Mouse (Mus musculus): ENCODE data around the gene Lcmt1. TPM values are rescaled to one million over a fixed set of nuclear protein-coding genes. Genes with fewer than 3 reads are reported as not detected.

Gene Lcmt1
- polyA plus RNA-seq, 1 experiment, result 81.3 TPM

GRCm38 (mm10) chr7:123449676-123450075 is 80.1 kb downstream of the Lcmt1 start:
- 58% methylated on average over 10 of the region's 10 CpGs for WGBS
- no peak overlapping the region for H3K4me3 ChIP-seq (replicated peaks; ENCODE audit: insufficient read depth, low read depth, low read length)
- no peak for DNase-seq
- H3K4me1 ChIP-seq (ENCODE audit: control insufficient read depth, insufficient read depth, low read length), result no peaks in the 10 kb centered on the region
- no peaks in the 10 kb centered on the region for H3K27me3 ChIP-seq (ENCODE audit: control insufficient read depth, insufficient read depth, low read length)
- H3K27ac ChIP-seq (ENCODE audit: insufficient read depth, low read length), result no peak overlapping the region
- TF ChIP-seq POLR2A (IDR thresholded peaks at IDR 0.05; ENCODE audit: borderline replicate concordance, insufficient read depth, low read length) (no peak), CTCF (IDR thresholded peaks at IDR 0.05; ENCODE audit: borderline replicate concordance, insufficient read depth, low read depth, low read length) (no peak)

GRCm38 (mm10) chr7:123450515-123450914 is 80.9 kb downstream of the Lcmt1 start:
- WGBS, result 92% methylated on average over 2 of the region's 2 CpGs
- Histone ChIP-seq H3K27ac (ENCODE audit: insufficient read depth, low read length) (no peak overlapping the region), H3K4me1 (ENCODE audit: control insufficient read depth, insufficient read depth, low read length) (no peaks in the 10 kb centered on the region), H3K27me3 (ENCODE audit: control insufficient read depth, insufficient read depth, low read length) (no peaks in the 10 kb centered on the region), H3K4me3 (replicated peaks; ENCODE audit: insufficient read depth, low read depth, low read length) (no peak overlapping the region)
- DNase-seq, result no peak
- TF ChIP-seq CTCF (IDR thresholded peaks at IDR 0.05; ENCODE audit: borderline replicate concordance, insufficient read depth, low read depth, low read length) (no peak), POLR2A (IDR thresholded peaks at IDR 0.05; ENCODE audit: borderline replicate concordance, insufficient read depth, low read length) (no peak)

DNA sequence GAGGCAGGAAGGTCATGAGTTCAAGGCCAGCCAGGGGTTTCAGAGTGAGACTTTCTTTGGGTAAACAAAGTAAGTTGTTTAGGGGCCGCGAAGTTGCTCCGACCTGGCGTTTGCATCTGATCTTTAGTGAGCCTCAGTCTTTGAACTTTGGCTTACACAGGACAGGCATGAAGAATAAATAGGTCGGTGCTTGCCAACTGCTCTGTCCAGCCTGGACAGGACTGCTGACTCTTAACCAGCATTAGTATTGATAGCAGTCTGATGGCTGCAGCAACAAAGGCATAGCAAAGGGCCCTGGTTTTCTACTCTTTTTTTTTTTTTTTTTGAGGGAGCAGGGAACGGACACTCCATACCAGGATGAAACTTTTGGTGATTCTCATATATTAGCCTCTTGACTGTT is 83.0 kb downstream of the Lcmt1 start:
- no peak for TF ChIP-seq POLR2A (IDR thresholded peaks at IDR 0.05; ENCODE audit: borderline replicate concordance, insufficient read depth, low read length)
- TF ChIP-seq CTCF (IDR thresholded peaks at IDR 0.05; ENCODE audit: borderline replicate concordance, insufficient read depth, low read depth, low read length), result no peak
- Histone ChIP-seq H3K27me3 (ENCODE audit: control insufficient read depth, insufficient read depth, low read length) (no peaks in the 10 kb centered on the region), H3K4me1 (ENCODE audit: control insufficient read depth, insufficient read depth, low read length) (no peaks in the 10 kb centered on the region), H3K4me3 (replicated peaks; ENCODE audit: insufficient read depth, low read depth, low read length) (no peak overlapping the region), H3K27ac (ENCODE audit: insufficient read depth, low read length) (no peak overlapping the region)
- no peak for DNase-seq
- 80% methylated on average over 6 of the region's 6 CpGs for WGBS

- WGBS, result 89% methylated on average over 8 of the region's 8 CpGs
- TF ChIP-seq CTCF (IDR thresholded peaks at IDR 0.05; ENCODE audit: borderline replicate concordance, insufficient read depth, low read depth, low read length) (no peak), POLR2A (IDR thresholded peaks at IDR 0.05; ENCODE audit: borderline replicate concordance, insufficient read depth, low read length) (no peak)
- H3K27ac ChIP-seq (ENCODE audit: insufficient read depth, low read length), result no peak overlapping the region
- DNase-seq, result no peak
- H3K4me1 ChIP-seq (ENCODE audit: control insufficient read depth, insufficient read depth, low read length), result no peaks in the 10 kb centered on the region
- no peaks in the 10 kb centered on the region for H3K27me3 ChIP-seq (ENCODE audit: control insufficient read depth, insufficient read depth, low read length)
- no peak overlapping the region for H3K4me3 ChIP-seq (replicated peaks; ENCODE audit: insufficient read depth, low read depth, low read length)
Observed at GRCm38 (mm10) chr7:123453066-123453465, 83.5 kb downstream of the Lcmt1 start.

DNA sequence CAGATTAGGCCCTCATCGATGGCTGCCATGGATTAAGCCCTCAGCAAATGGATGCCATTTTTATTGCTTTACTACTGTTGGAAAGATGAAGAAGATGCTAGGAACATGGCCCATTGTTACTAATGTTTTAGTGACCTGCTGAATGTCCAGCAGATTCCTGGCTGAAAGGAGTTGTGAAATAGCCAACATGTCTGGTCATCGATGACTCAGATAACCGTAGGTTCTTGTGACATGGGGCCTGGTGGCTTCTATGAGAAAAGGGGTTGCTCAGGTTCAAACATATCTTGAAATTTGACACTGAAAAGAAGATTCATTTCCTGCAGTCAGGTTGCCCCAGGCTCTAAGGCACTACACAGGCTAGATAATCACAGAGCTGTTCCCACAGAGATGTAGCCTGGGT is 85.5 kb downstream of the Lcmt1 start:
- Histone ChIP-seq H3K4me3 (replicated peaks; ENCODE audit: insufficient read depth, low read depth, low read length) (no peak overlapping the region), H3K27me3 (ENCODE audit: control insufficient read depth, insufficient read depth, low read length) (no peaks in the 10 kb centered on the region), H3K4me1 (ENCODE audit: control insufficient read depth, insufficient read depth, low read length) (no peaks in the 10 kb centered on the region), H3K27ac (ENCODE audit: insufficient read depth, low read length) (no peak overlapping the region)
- TF ChIP-seq POLR2A (IDR thresholded peaks at IDR 0.05; ENCODE audit: borderline replicate concordance, insufficient read depth, low read length), result no peak
- TF ChIP-seq CTCF (IDR thresholded peaks at IDR 0.05; ENCODE audit: borderline replicate concordance, insufficient read depth, low read depth, low read length), result no peak
- 94% methylated on average over 3 of the region's 3 CpGs for WGBS
- no peak for DNase-seq

- Histone ChIP-seq H3K4me1 (ENCODE audit: control insufficient read depth, insufficient read depth, low read length) (peaks cover 6% of the 10 kb centered on the region), H3K27me3 (ENCODE audit: control insufficient read depth, insufficient read depth, low read length) (no peaks in the 10 kb centered on the region), H3K4me3 (replicated peaks; ENCODE audit: insufficient read depth, low read depth, low read length) (no peak overlapping the region), H3K27ac (ENCODE audit: insufficient read depth, low read length) (no peak overlapping the region)
- TF ChIP-seq POLR2A (IDR thresholded peaks at IDR 0.05; ENCODE audit: borderline replicate concordance, insufficient read depth, low read length), result no peak
- no peak for TF ChIP-seq CTCF (IDR thresholded peaks at IDR 0.05; ENCODE audit: borderline replicate concordance, insufficient read depth, low read depth, low read length)
- WGBS, result 94% methylated on average over 4 of the region's 4 CpGs
- no peak for DNase-seq
Observed at GRCm38 (mm10) chr7:123458309-123458708, 88.7 kb downstream of the Lcmt1 start.

DNA sequence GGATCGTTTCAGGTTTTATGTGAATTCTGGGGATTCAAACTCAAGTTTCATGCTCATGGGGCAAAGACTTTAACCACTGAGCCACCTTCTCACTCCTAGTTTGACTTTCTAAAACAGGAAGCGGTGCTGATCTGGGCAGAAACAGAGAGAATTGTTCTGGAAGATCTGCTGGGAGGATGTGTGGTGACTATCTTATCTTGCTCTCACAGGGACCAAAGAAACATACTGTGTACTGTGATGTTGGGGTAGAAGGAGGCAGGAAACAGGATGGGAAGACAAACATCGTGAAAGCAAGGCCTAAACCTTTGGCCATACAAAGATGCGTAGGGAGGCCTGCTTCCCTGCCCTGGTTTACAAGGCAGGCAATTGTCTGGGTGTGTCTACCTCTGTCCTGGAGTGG is 89.7 kb downstream of the Lcmt1 start:
- Histone ChIP-seq H3K4me1 (ENCODE audit: control insufficient read depth, insufficient read depth, low read length) (peaks cover 6% of the 10 kb centered on the region), H3K27ac (ENCODE audit: insufficient read depth, low read length) (no peak overlapping the region), H3K27me3 (ENCODE audit: control insufficient read depth, insufficient read depth, low read length) (no peaks in the 10 kb centered on the region), H3K4me3 (replicated peaks; ENCODE audit: insufficient read depth, low read depth, low read length) (no peak overlapping the region)
- no peak for DNase-seq
- 93% methylated on average over 4 of the region's 4 CpGs for WGBS
- TF ChIP-seq POLR2A (IDR thresholded peaks at IDR 0.05; ENCODE audit: borderline replicate concordance, insufficient read depth, low read length) (no peak), CTCF (IDR thresholded peaks at IDR 0.05; ENCODE audit: borderline replicate concordance, insufficient read depth, low read depth, low read length) (no peak)

DNA sequence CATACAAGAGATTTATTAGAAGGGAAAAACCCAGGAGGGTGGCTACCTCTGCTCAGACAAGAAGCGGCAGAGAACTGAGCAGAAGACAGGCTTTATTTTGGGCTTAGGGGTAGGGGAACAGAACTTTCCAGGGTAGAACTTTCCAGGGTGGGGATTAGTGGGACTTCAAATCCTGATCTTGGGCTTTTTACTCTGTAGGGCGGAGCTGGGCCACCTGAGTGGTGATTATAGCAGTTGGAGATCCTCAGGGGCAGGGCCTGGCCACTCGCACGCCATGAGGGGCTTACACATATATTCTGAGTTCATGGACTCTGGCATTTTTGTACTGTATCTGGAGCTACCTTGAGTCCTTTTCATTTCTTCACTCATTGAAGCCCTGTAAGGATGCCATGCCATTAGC is 91.7 kb downstream of the Lcmt1 start:
- peaks cover 8% of the 10 kb centered on the region for H3K4me1 ChIP-seq (ENCODE audit: control insufficient read depth, insufficient read depth, low read length)
- no peak for DNase-seq
- TF ChIP-seq CTCF (IDR thresholded peaks at IDR 0.05; ENCODE audit: borderline replicate concordance, insufficient read depth, low read depth, low read length), result no peak
- TF ChIP-seq POLR2A (IDR thresholded peaks at IDR 0.05; ENCODE audit: borderline replicate concordance, insufficient read depth, low read length), result no peak
- H3K27me3 ChIP-seq (ENCODE audit: control insufficient read depth, insufficient read depth, low read length), result no peaks in the 10 kb centered on the region
- no peak overlapping the region for H3K4me3 ChIP-seq (replicated peaks; ENCODE audit: insufficient read depth, low read depth, low read length)
- 94% methylated on average over 4 of the region's 4 CpGs for WGBS
- H3K27ac ChIP-seq (ENCODE audit: insufficient read depth, low read length), result no peak overlapping the region

Measured in cerebellum, adult 2 months (tissue).